Mouse (Mus musculus) olfactory bulb, adult 2 months (tissue): ENCODE data around the gene Nlrx1.

ENCODE experiments used
- CTCF ChIP-seq: fragments of 200-500 bp; IDR thresholded peaks from 2 replicates; pipeline ENCODE4 v1.5.1; 2012; ENCODE audit warnings: low read depth, mild to moderate bottlenecking, low read length, moderate library complexity; ENCODE audit not compliant: insufficient read depth
- POLR2A ChIP-seq: fragments of 200-500 bp; IDR thresholded peaks from 2 replicates; pipeline ENCODE4 v1.6.1; 2012; ENCODE audit warnings: mild to moderate bottlenecking, low read depth, low read length, moderate library complexity; ENCODE audit not compliant: insufficient read depth

DNA sequence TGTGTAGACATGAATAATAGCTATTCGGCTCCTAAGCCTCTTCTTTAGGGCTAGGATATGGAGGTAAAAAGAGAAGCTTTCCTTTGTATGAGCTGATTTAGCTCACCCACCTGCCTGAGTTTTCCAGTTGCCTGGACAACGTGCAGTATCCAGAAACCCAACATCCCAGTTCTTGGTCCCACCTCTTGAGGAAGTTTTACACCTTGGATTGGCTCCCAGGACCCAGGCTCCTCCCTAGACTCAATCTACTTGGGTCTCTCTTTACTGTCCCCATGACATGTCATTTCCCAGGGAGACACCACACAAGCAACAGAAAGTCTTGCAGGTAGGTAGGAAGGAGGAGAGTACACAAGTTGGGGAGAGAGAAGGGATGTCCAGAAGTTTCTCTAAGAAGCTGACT, 28.0 kb downstream of the Nlrx1 start, which contains the start of gene Ccdc153:
- no peak for TF ChIP-seq POLR2A
- no peak for TF ChIP-seq CTCF
